Mouse (Mus musculus): ENCODE data around the gene Cactin. TPM values are rescaled to one million over a fixed set of nuclear protein-coding genes. Genes with fewer than 3 reads are reported as not detected.

Gene Cactin
- polyA plus RNA-seq, 2 experiments from 2014 or later = 5.1 to 5.7 TPM

GRCm38 (mm10) chr10:81298369-81299100 lies 22.4 kb upstream of the Cactin start:
- peak; percentile 47 for ATAC-seq

- no peak for ATAC-seq
Observed at GRCm38 (mm10) chr10:81299585-81300351, 21.1 kb upstream of the Cactin start.

- ATAC-seq = no peak
Observed at GRCm38 (mm10) chr10:81300352-81300907, 20.5 kb upstream of the Cactin start.

- no peak for ATAC-seq
Observed at GRCm38 (mm10) chr10:81301321-81301720, 19.6 kb upstream of the Cactin start.

GRCm38 (mm10) chr10:81302288-81302687 lies 18.6 kb upstream of the Cactin start:
- ATAC-seq = no peak

- no peak for ATAC-seq
Observed at GRCm38 (mm10) chr10:81302781-81303218, 18.1 kb upstream of the Cactin start.

GRCm38 (mm10) chr10:81303258-81303657 lies 17.6 kb upstream of the Cactin start:
- ATAC-seq = peak; percentile 19

- peak; percentile 63 for ATAC-seq
Observed at GRCm38 (mm10) chr10:81303761-81304160, 17.1 kb upstream of the Cactin start.

- ATAC-seq = peak; percentile 21
Observed at GRCm38 (mm10) chr10:81304597-81305238, 16.2 kb upstream of the Cactin start.

- no peak for ATAC-seq
Observed at GRCm38 (mm10) chr10:81305663-81306062, 15.2 kb upstream of the Cactin start.

- ATAC-seq = no peak
Observed at GRCm38 (mm10) chr10:81306173-81306668, 14.7 kb upstream of the Cactin start.

GRCm38 (mm10) chr10:81306837-81307682 lies 13.8 kb upstream of the Cactin start:
- ATAC-seq = no peak

GRCm38 (mm10) chr10:81309571-81309970 lies 11.3 kb upstream of the Cactin start:
- peak; percentile 86 for ATAC-seq

- ATAC-seq = no peak
Observed at GRCm38 (mm10) chr10:81313581-81313980, 7.3 kb upstream of the Cactin start.

- no peak for ATAC-seq
Observed at GRCm38 (mm10) chr10:81314201-81314600, 6.7 kb upstream of the Cactin start.

GRCm38 (mm10) chr10:81315587-81315986 lies 5.3 kb upstream of the Cactin start:
- ATAC-seq = no peak

GRCm38 (mm10) chr10:81316338-81317060 lies 4.4 kb upstream of the Cactin start:
- no peak for ATAC-seq

GRCm38 (mm10) chr10:81317273-81317672 lies 3.6 kb upstream of the Cactin start:
- ATAC-seq = no peak

GRCm38 (mm10) chr10:81318589-81319329 lies 2.1 kb upstream of the Cactin start:
- no peak for ATAC-seq

- ATAC-seq = no peak
Observed at GRCm38 (mm10) chr10:81319330-81319699, 1.6 kb upstream of the Cactin start.
